Mouse (Mus musculus): ENCODE data around the gene Kif1a. TPM values are rescaled to one million over a fixed set of nuclear protein-coding genes. Genes with fewer than 3 reads are reported as not detected.

Kif1a gene
- polyA plus RNA-seq, 1 experiment from 2014 or later: 490 TPM

- 65% methylated on average over 5 of the region's 5 CpGs for WGBS
- ATAC-seq (ENCODE audit: low FRiP score, low read depth): no peak
- Histone ChIP-seq H3K4me3 (no peak overlapping the region), H3K27me3 (no peaks in the 10 kb centered on the region), H3K4me1 (replicated peaks) (no peaks in the 10 kb centered on the region), H3K9ac (no peak overlapping the region), H3K4me2 (no peak overlapping the region), H3K36me3 (no peaks in the 10 kb centered on the region), H3K27ac (replicated peaks) (no peak overlapping the region), H3K9me3 (no peaks in the 10 kb centered on the region)
These were observed 23.5 kb upstream of the Kif1a start for GRCm38 (mm10) chr1:93125256-93125655.

GRCm38 (mm10) chr1:93124066-93124465, 22.3 kb upstream of the Kif1a start:
- no peaks in the 10 kb centered on the region for H3K4me1 ChIP-seq (replicated peaks)
- no peaks in the 10 kb centered on the region for H3K36me3 ChIP-seq
- no peak for ATAC-seq (ENCODE audit: low FRiP score, low read depth)
- H3K4me2 ChIP-seq: no peak overlapping the region
- H3K9ac ChIP-seq: no peak overlapping the region
- no peaks in the 10 kb centered on the region for H3K9me3 ChIP-seq
- H3K27ac ChIP-seq (replicated peaks): no peak overlapping the region
- 79% methylated on average over 8 of the region's 8 CpGs for WGBS
- H3K27me3 ChIP-seq: no peaks in the 10 kb centered on the region
- no peak overlapping the region for H3K4me3 ChIP-seq

GRCm38 (mm10) chr1:93123179-93123854, 21.6 kb upstream of the Kif1a start:
- no peak overlapping the region for H3K27ac ChIP-seq (replicated peaks)
- no peak overlapping the region for H3K9ac ChIP-seq
- no peak for ATAC-seq (ENCODE audit: low FRiP score, low read depth)
- no peak overlapping the region for H3K4me3 ChIP-seq
- 86% methylated on average over 11 of the region's 11 CpGs for WGBS
- H3K4me1 ChIP-seq (replicated peaks): no peaks in the 10 kb centered on the region
- H3K9me3 ChIP-seq: no peaks in the 10 kb centered on the region
- no peak overlapping the region for H3K4me2 ChIP-seq
- no peaks in the 10 kb centered on the region for H3K27me3 ChIP-seq
- H3K36me3 ChIP-seq: no peaks in the 10 kb centered on the region

GRCm38 (mm10) chr1:93118816-93119215, 17.1 kb upstream of the Kif1a start:
- Histone ChIP-seq H3K4me1 (replicated peaks) (peaks cover 12% of the 10 kb centered on the region), H3K9ac (no peak overlapping the region)
- 24% methylated on average over 4 of the region's 4 CpGs for WGBS

GRCm38 (mm10) chr1:93115471-93115870, 13.7 kb upstream of the Kif1a start:
- Histone ChIP-seq H3K4me3 (peak overlapping the region; percentile 39), H3K4me1 (replicated peaks) (peaks cover 12% of the 10 kb centered on the region), H3K4me2 (peak overlapping the region; percentile 72), H3K9ac (peak overlapping the region; percentile 27), H3K9me3 (no peaks in the 10 kb centered on the region), H3K27me3 (no peaks in the 10 kb centered on the region), H3K27ac (replicated peaks) (peak overlapping the region; percentile 72), H3K36me3 (no peaks in the 10 kb centered on the region)
- ATAC-seq (ENCODE audit: low FRiP score, low read depth): peak; percentile 67
- 11% methylated on average over 13 of the region's 13 CpGs for WGBS

More at GRCm38 (mm10) chr1:93118816-93119215, 17.1 kb upstream of the Kif1a start:
- no peak overlapping the region for H3K4me3 ChIP-seq
- H3K27ac ChIP-seq (replicated peaks): no peak overlapping the region
- H3K36me3 ChIP-seq: no peaks in the 10 kb centered on the region
- H3K27me3 ChIP-seq: no peaks in the 10 kb centered on the region
- no peaks in the 10 kb centered on the region for H3K9me3 ChIP-seq
- H3K4me2 ChIP-seq: no peak overlapping the region
- ATAC-seq (ENCODE audit: low FRiP score, low read depth): no peak

- H3K9me3 ChIP-seq: no peaks in the 10 kb centered on the region
These were observed 13.1 kb upstream of the Kif1a start for GRCm38 (mm10) chr1:93114713-93115463.

GRCm38 (mm10) chr1:93102700-93103099, 949 bp upstream of the Kif1a start:
- peak overlapping the region; percentile 93; the same call in 1 of the 2 replicates for H3K9ac ChIP-seq
- H3K27ac ChIP-seq (replicated peaks): peak overlapping the region; percentile 96
- H3K4me1 ChIP-seq (replicated peaks): peaks cover 33% of the 10 kb centered on the region
- no peaks in the 10 kb centered on the region for H3K36me3 ChIP-seq
- WGBS: 62% methylated on average over 7 of the region's 7 CpGs
- no peaks in the 10 kb centered on the region; the same call in 1 of the 2 replicates for H3K27me3 ChIP-seq
- peak overlapping the region; percentile 97 for H3K4me3 ChIP-seq
- ATAC-seq (ENCODE audit: low FRiP score, low read depth): no peak
- H3K9me3 ChIP-seq: no peaks in the 10 kb centered on the region
- H3K4me2 ChIP-seq: peak overlapping the region; percentile 95

More at GRCm38 (mm10) chr1:93114713-93115463, 13.1 kb upstream of the Kif1a start:
- H3K36me3 ChIP-seq: no peaks in the 10 kb centered on the region
- peak overlapping the region; percentile 72 for H3K27ac ChIP-seq (replicated peaks)
- H3K9ac ChIP-seq: peak overlapping the region; percentile 27
- WGBS: 22% methylated on average over 21 of the region's 21 CpGs
- peaks cover 12% of the 10 kb centered on the region for H3K4me1 ChIP-seq (replicated peaks)
- no peaks in the 10 kb centered on the region for H3K27me3 ChIP-seq
- H3K4me3 ChIP-seq: peak overlapping the region; percentile 39
- peak; percentile 99 for ATAC-seq (ENCODE audit: low FRiP score, low read depth)
- peak overlapping the region; percentile 72 for H3K4me2 ChIP-seq

GRCm38 (mm10) chr1:93100576-93101491, 917 bp downstream of the Kif1a start:
- Histone ChIP-seq H3K4me1 (replicated peaks) (peaks cover 48% of the 10 kb centered on the region), H3K27me3 (no peaks in the 10 kb centered on the region; the same call in 1 of the 2 replicates), H3K27ac (replicated peaks) (peak overlapping the region; percentile 96), H3K36me3 (no peaks in the 10 kb centered on the region), H3K4me2 (peak overlapping the region; percentile 95), H3K4me3 (peak overlapping the region; percentile 97), H3K9ac (peak overlapping the region; percentile 93), H3K9me3 (no peaks in the 10 kb centered on the region)
- under 1% methylated on average over 48 of the region's 49 CpGs for WGBS
- ATAC-seq (ENCODE audit: low FRiP score, low read depth): peak; percentile 61

- peak overlapping the region; percentile 97 for H3K4me3 ChIP-seq
- no peaks in the 10 kb centered on the region for H3K36me3 ChIP-seq
- no peaks in the 10 kb centered on the region; the same call in 1 of the 2 replicates for H3K27me3 ChIP-seq
- H3K9ac ChIP-seq: peak overlapping the region; percentile 93
- H3K9me3 ChIP-seq: no peaks in the 10 kb centered on the region
- ATAC-seq (ENCODE audit: low FRiP score, low read depth): no peak
- H3K4me1 ChIP-seq (replicated peaks): peaks cover 54% of the 10 kb centered on the region
- WGBS: 0% methylated on average over 18 of the region's 18 CpGs
- H3K4me2 ChIP-seq: peak overlapping the region; percentile 95
- peak overlapping the region; percentile 96 for H3K27ac ChIP-seq (replicated peaks)
These were observed 1.5 kb downstream of the Kif1a start for GRCm38 (mm10) chr1:93100243-93100575.

GRCm38 (mm10) chr1:93098956-93099355, 2.8 kb downstream of the Kif1a start:
- Histone ChIP-seq H3K4me3 (peak overlapping the region; percentile 97), H3K4me2 (peak overlapping the region; percentile 95), H3K9ac (no peak overlapping the region), H3K27me3 (no peaks in the 10 kb centered on the region), H3K36me3 (no peaks in the 10 kb centered on the region), H3K9me3 (no peaks in the 10 kb centered on the region), H3K27ac (replicated peaks) (no peak overlapping the region), H3K4me1 (replicated peaks) (peaks cover 59% of the 10 kb centered on the region)
- 88% methylated on average over 5 of the region's 5 CpGs for WGBS
- ATAC-seq (ENCODE audit: low FRiP score, low read depth): no peak

GRCm38 (mm10) chr1:93092582-93092981, 9.2 kb downstream of the Kif1a start:
- no peak overlapping the region for H3K9ac ChIP-seq
- H3K9me3 ChIP-seq: no peaks in the 10 kb centered on the region
- no peaks in the 10 kb centered on the region for H3K27me3 ChIP-seq
- 73% methylated on average over 3 of the region's 3 CpGs for WGBS
- H3K4me1 ChIP-seq (replicated peaks): peaks cover 40% of the 10 kb centered on the region
- H3K4me3 ChIP-seq: no peak overlapping the region
- no peak overlapping the region for H3K4me2 ChIP-seq
- peaks cover 10% of the 10 kb centered on the region for H3K36me3 ChIP-seq
- ATAC-seq (ENCODE audit: low FRiP score, low read depth): no peak
- no peak overlapping the region for H3K27ac ChIP-seq (replicated peaks)

Measured in hindbrain, embryonic 15.5 days (tissue).